Mouse (Mus musculus) G1E (cell line): Measurements from ENCODE around the gene Slc22a18.

Experiments used
- CTCF ChIP-seq: IDR thresholded peaks from 2 replicates; pipeline ENCODE4 v1.5.1; 2012; ENCODE audit warnings: low read depth, low read length, inconsistent platforms, mixed read lengths
- GATA1 ChIP-seq: IDR thresholded peaks from 2 replicates; pipeline ENCODE4 v1.6.1; 2012; ENCODE audit warnings: borderline replicate concordance, low read length, inconsistent platforms, mixed read lengths

- TF ChIP-seq CTCF (no peak), GATA1 (no peak)
These were observed 44.6 kb upstream of the Slc22a18 start for GRCm38 (mm10) chr7:143428814-143429499.
